Mouse (Mus musculus) liver, embryonic 16.5 days (tissue): ENCODE measurements around the gene Dusp23. TPM values are rescaled to one million over a fixed set of nuclear protein-coding genes. Genes with fewer than 3 reads are reported as not detected.

Source experiments
- ATAC-seq: fragments of 200-750 bp; cut with Nextera tagmentation; 2 replicates; pipeline ENCODE4 v1.8.0; 2017; ENCODE audit warnings: low read depth, mild to moderate bottlenecking, moderate number of reproducible peaks, moderate library complexity
- H3K27ac ChIP-seq: fragments of 300-500 bp; sonication (generic); 2 replicates; pipeline ENCODE4 v1.5.1; 2014; ENCODE audit warnings: mild to moderate bottlenecking, low read length
- H3K27me3 ChIP-seq: fragments of 300-500 bp; sonication (generic); 2 replicates; pipeline ENCODE4 v1.6.1; 2014; ENCODE audit warnings: low read depth, low read length, mixed read lengths; ENCODE audit not compliant: control insufficient read depth, insufficient read depth
- H3K36me3 ChIP-seq: fragments of 300-500 bp; sonication (generic); 2 replicates; pipeline ENCODE4 v1.6.1; 2014; ENCODE audit warnings: mild to moderate bottlenecking; ENCODE audit not compliant: control insufficient read depth, insufficient read depth
- H3K4me1 ChIP-seq: fragments of 300-500 bp; sonication (generic); 2 replicates; pipeline ENCODE4 v1.6.1; 2014; ENCODE audit warnings: low read depth, low read length, mixed read lengths; ENCODE audit not compliant: control insufficient read depth
- H3K4me2 ChIP-seq: fragments of 300-500 bp; sonication (generic); 2 replicates; pipeline ENCODE4 v1.6.1; 2014; ENCODE audit warnings: low read depth, low read length, mixed read lengths
- H3K4me3 ChIP-seq: fragments of 300-500 bp; sonication (generic); 2 replicates; pipeline ENCODE4 v1.5.1; 2014; ENCODE audit warnings: low read depth, mild to moderate bottlenecking, low read length
- H3K9ac ChIP-seq: fragments of 300-500 bp; sonication (generic); 2 replicates; pipeline ENCODE4 v1.6.1; 2014; ENCODE audit warnings: low read depth, low read length
- H3K9me3 ChIP-seq: fragments of 300-500 bp; sonication (generic); replicated peaks from 2 replicates; pipeline ENCODE4 v1.6.1; 2016; ENCODE audit warnings: low read length; ENCODE audit not compliant: control insufficient read depth
- WGBS: fragments of 180-500 bp; shearing (Covaris S2); extraction: QIAGEN DNeasy Blood & Tissue Kit; methylation state at CpG from one replicate; pipeline ENCODE4 v1.1.7; 2014; ENCODE audit not compliant: insufficient replicate concordance; 5-methylcytosine and 5-hydroxymethylcytosine counted together
- polyA plus RNA-seq: library from polyadenylated mRNA; unstranded; fragments of >200 nt; fragmentation: Nextera tagmentation; extraction: Ambion mirVana; gene quantifications from 2 replicates; pipeline ENCODE4 v1.2.1, GENCODE M21; 2015

Dusp23 gene
- 5.4 and 5.6 TPM in 2 replicates for polyA plus RNA-seq

DNA sequence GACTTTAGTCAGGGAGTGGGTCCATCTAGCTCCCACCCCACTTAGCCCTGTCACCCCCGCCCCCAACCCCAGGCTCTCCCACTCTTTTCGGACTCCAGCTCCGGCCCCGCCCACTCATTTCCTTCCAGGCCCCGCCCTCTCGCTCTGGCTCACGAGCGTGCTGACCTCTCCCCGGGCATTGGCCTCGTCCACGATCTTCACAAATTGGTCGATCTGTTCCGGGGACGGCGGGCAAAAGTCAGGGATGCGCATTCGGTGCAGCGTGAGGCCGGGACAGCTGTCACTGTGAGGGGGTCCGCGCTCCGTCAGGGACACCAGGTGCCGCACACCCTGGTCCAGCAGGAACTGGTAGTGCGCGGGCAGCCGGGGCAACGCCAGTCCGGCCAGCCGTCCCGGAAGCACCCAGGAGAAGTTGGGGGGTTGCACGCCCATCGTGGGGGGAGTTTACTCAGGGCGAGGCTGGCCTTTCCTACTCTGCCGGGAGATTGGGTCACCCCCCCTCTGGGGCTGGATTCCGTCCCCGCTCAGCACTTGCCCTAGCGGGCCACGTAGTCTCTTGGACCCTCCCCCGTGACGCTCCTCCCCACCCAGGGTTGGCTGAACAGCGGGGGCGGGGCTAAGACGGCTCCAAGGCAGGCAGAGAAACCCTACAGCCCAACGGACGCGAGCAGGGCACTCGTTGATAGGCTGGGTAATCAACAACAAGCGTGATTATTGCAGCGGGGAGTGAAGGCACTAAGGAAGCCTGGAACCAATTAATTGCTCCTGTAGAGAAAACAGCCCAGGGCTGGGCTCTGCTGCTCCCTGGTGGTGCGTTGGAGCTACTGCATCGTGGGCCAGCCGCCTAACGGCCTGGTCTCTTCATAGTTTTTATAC lies at the start of gene Dusp23:
Gene Dusp23, minus strand, starts transcription at position 512 of the 876 bp plus-strand sequence.
- Histone ChIP-seq H3K9me3 (no peaks in the 10 kb centered on the region), H3K4me3 (peak within 1 kb of the TSS; percentile 72), H3K36me3 (no peaks in the 10 kb centered on the region), H3K27me3 (no peaks in the 10 kb centered on the region), H3K9ac (peak within 1 kb of the TSS; percentile 68), H3K27ac (peak within 1 kb of the TSS; percentile 91), H3K4me1 (no peaks in the 10 kb centered on the region; the same call in 1 of the 2 replicates), H3K4me2 (peak within 1 kb of the TSS; percentile 83)
- under 1% methylated on average over 53 of the region's 53 CpGs for whole genome bisulfite sequencing
- ATAC-seq = peak; percentile 95

GRCm38 (mm10) chr1:172680742-172681141 lies 48.0 kb upstream of the Dusp23 start:
- Histone ChIP-seq H3K4me2 (no peak overlapping the region), H3K9me3 (no peaks in the 10 kb centered on the region), H3K4me3 (no peak overlapping the region), H3K9ac (no peak overlapping the region), H3K27me3 (no peaks in the 10 kb centered on the region), H3K36me3 (no peaks in the 10 kb centered on the region), H3K4me1 (no peaks in the 10 kb centered on the region), H3K27ac (no peak overlapping the region)
- 71% methylated on average over 4 of the region's 4 CpGs for WGBS
- ATAC-seq = no peak

GRCm38 (mm10) chr1:172670716-172671115 lies 38.0 kb upstream of the Dusp23 start:
- H3K9ac ChIP-seq = no peak overlapping the region
- H3K27ac ChIP-seq = no peak overlapping the region
- H3K4me2 ChIP-seq = no peak overlapping the region
- no peak for ATAC-seq
- 63% methylated on average over 1 of the region's 1 CpGs for WGBS
- no peaks in the 10 kb centered on the region for H3K9me3 ChIP-seq
- H3K36me3 ChIP-seq = no peaks in the 10 kb centered on the region
- H3K4me3 ChIP-seq = no peak overlapping the region
- no peaks in the 10 kb centered on the region for H3K27me3 ChIP-seq
- H3K4me1 ChIP-seq = no peaks in the 10 kb centered on the region

- 67% methylated on average over 6 of the region's 6 CpGs for WGBS
- H3K36me3 ChIP-seq = no peaks in the 10 kb centered on the region
- no peak for ATAC-seq
- H3K4me3 ChIP-seq = no peak overlapping the region
- no peak overlapping the region for H3K9ac ChIP-seq
- H3K4me2 ChIP-seq = no peak overlapping the region
- no peak overlapping the region for H3K27ac ChIP-seq
- H3K9me3 ChIP-seq = no peaks in the 10 kb centered on the region
- no peaks in the 10 kb centered on the region for H3K4me1 ChIP-seq
- H3K27me3 ChIP-seq = no peaks in the 10 kb centered on the region
Observed at GRCm38 (mm10) chr1:172667597-172667996, 34.8 kb upstream of the Dusp23 start.

GRCm38 (mm10) chr1:172665457-172665856 lies 32.7 kb upstream of the Dusp23 start:
- H3K9ac ChIP-seq = no peak overlapping the region
- H3K27me3 ChIP-seq = no peaks in the 10 kb centered on the region
- no peak overlapping the region for H3K4me3 ChIP-seq
- H3K36me3 ChIP-seq = no peaks in the 10 kb centered on the region
- no peaks in the 10 kb centered on the region for H3K4me1 ChIP-seq
- 40% methylated on average over 2 of the region's 2 CpGs for WGBS
- H3K9me3 ChIP-seq = no peaks in the 10 kb centered on the region
- ATAC-seq = no peak
- no peak overlapping the region for H3K4me2 ChIP-seq
- no peak overlapping the region for H3K27ac ChIP-seq

DNA sequence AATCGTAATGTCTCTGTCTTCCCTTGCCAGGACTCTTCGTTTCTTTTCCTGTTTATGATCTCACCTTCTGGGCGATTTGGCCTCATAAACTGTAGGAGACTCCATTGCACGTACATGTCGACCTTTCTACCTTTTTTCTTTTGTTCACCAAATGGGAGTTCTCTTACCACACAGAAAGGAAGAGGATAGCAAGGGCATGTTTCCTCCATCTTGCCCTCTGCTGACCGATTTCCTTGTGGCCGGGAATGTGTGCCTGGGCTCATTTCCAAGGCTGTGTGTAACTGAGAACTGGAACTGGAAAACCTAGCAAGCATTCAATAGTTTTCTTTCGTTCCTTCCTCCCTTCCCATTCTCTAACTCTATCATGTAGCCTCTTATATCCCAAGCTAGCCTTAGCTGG lies 26.9 kb upstream of the Dusp23 start:
- 59% methylated on average over 8 of the region's 8 CpGs for WGBS
- no peak overlapping the region for H3K4me3 ChIP-seq
- ATAC-seq = no peak
- no peaks in the 10 kb centered on the region for H3K27me3 ChIP-seq
- H3K4me1 ChIP-seq = no peaks in the 10 kb centered on the region
- no peaks in the 10 kb centered on the region for H3K9me3 ChIP-seq
- no peak overlapping the region for H3K4me2 ChIP-seq
- no peak overlapping the region for H3K9ac ChIP-seq
- H3K27ac ChIP-seq = no peak overlapping the region
- no peaks in the 10 kb centered on the region for H3K36me3 ChIP-seq

- Histone ChIP-seq H3K4me2 (no peak overlapping the region), H3K9ac (no peak overlapping the region), H3K4me3 (no peak overlapping the region), H3K27ac (no peak overlapping the region), H3K4me1 (no peaks in the 10 kb centered on the region), H3K27me3 (no peaks in the 10 kb centered on the region), H3K9me3 (no peaks in the 10 kb centered on the region), H3K36me3 (no peaks in the 10 kb centered on the region)
- ATAC-seq = no peak
- WGBS = 50% methylated on average over 3 of the region's 3 CpGs
Observed at GRCm38 (mm10) chr1:172657266-172657665, 24.5 kb upstream of the Dusp23 start.

GRCm38 (mm10) chr1:172653900-172654299 lies 21.1 kb upstream of the Dusp23 start:
- Histone ChIP-seq H3K36me3 (no peaks in the 10 kb centered on the region), H3K27ac (no peak overlapping the region), H3K9me3 (no peaks in the 10 kb centered on the region), H3K4me3 (no peak overlapping the region), H3K9ac (no peak overlapping the region), H3K27me3 (no peaks in the 10 kb centered on the region), H3K4me2 (no peak overlapping the region), H3K4me1 (no peaks in the 10 kb centered on the region)
- WGBS = 41% methylated on average over 6 of the region's 6 CpGs
- no peak for ATAC-seq

DNA sequence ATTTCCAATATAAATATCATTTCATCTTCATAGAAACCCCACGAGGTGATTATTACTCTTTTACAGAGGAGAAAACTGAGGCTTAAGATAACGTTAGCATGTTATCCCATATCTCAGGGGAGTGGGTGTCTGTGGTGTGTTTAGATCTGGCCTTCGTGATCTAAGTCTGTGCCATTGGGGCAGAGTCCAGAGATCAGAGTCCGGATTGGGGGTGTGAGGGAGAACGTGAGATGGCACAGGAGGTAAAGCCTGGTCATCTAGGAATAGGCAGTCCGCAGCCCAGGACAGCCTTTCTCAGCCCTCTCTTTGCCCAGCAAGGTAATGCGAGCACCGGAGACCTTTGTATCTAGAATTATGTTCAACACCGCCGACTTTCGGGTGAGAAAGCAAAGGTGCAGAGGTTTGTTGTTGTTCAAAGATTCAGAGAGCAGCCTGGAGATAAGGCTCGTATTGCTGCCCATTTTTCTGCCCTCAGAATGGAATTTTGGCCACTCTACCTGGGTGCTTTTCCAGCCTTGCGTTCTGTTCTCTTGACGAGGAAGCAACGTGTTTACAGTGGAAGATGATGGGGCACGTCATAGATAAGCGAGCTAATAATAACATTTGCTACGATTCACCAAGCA lies 19.4 kb upstream of the Dusp23 start:
- no peaks in the 10 kb centered on the region for H3K27me3 ChIP-seq
- H3K4me1 ChIP-seq = no peaks in the 10 kb centered on the region
- WGBS = 53% methylated on average over 18 of the region's 18 CpGs
- H3K4me2 ChIP-seq = peak overlapping the region; percentile 18
- peak; percentile 71 for ATAC-seq
- H3K9ac ChIP-seq = no peak overlapping the region
- H3K27ac ChIP-seq = peak overlapping the region; percentile 18
- 0 out of 2 replicates have a peak overlapping the region, but pooled peaks have one; percentile 4 for H3K4me3 ChIP-seq
- no peaks in the 10 kb centered on the region for H3K9me3 ChIP-seq
- H3K36me3 ChIP-seq = no peaks in the 10 kb centered on the region
